Mouse (Mus musculus) bone marrow macrophage, adult 2 months (primary cell): Measurements from ENCODE around the gene Lce3e.

ENCODE experiments used
- CTCF ChIP-seq: IDR thresholded peaks from 2 replicates; pipeline ENCODE4 v1.5.1; 2012; ENCODE audit warnings: low read depth, mild to moderate bottlenecking, low read length, moderate library complexity
- POLR2A ChIP-seq: IDR thresholded peaks from 2 replicates; pipeline ENCODE4 v1.6.1; 2012; ENCODE audit warnings: mild to moderate bottlenecking, low read depth, low read length, borderline replicate concordance

DNA sequence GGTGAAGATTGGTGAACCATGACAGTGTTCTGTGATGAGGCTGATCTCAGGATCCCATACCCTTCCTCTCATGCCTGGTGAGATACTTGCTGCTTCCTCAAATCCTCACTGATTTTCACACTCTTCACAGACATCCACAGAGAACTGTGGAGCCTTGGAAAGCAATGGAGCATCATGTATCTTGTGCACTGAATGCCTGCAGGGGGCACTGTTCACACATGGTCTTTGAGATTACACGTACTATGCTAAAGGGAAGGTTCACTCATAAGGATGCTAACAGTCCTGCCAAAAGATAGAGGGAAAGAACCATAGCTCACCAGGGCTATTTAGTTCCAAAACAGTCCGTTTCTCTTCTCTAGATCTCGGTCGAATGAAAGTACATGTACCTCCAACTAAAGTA lies 46.5 kb upstream of the Lce3e start:
- TF ChIP-seq CTCF (no peak), POLR2A (no peak)
